Mouse (Mus musculus): Measurements from ENCODE around the gene Clint1.

Gene Clint1

DNA sequence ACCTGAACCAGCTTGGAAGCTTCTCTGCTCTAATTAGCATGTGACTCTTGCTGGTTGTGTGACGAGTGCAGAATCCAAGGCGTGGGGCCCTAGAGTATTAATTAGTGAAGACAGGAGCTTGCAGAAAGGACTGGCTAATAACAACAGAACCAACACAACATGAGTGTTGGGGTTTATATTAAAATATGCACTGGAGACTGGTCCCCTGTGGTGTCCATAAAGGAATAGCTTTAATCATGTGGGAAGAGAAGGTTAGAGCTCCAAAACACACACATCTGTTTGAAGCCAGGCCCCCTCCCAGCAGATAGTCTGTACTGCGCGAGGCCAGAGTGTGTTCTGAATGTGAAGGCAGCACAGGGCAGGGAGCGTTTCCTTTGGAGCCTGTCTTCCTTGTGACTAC, 34.7 kb downstream of the Clint1 start:
- no peak for DNase-seq

DNA sequence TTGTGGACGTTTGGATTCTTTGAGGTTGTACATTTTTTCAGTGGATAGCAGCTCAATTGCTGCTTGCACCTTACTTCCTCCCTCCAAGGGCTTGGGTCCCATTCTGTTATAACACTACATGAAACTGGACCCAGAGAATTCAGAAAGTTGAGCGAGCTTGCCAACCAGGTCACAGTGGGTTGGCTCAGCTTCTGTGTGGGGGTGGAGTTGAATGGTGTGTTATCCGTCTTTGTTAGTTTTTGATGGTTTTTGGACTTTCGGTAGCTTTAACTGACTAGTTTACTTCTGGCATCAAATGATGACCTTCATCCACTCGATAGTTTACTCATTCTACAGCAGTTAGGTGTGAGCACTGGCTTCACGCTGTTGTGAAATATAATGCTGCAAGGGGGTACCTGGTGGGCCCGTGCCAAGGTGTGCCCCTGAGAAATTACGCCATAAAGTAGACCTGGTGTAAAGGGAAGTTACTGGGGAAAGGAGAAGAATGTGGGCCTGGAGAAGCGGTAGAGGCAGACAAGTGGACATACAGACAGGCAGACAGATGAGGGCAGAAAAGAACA, 36.7 kb downstream of the Clint1 start:
- DNase-seq = no peak

DNA sequence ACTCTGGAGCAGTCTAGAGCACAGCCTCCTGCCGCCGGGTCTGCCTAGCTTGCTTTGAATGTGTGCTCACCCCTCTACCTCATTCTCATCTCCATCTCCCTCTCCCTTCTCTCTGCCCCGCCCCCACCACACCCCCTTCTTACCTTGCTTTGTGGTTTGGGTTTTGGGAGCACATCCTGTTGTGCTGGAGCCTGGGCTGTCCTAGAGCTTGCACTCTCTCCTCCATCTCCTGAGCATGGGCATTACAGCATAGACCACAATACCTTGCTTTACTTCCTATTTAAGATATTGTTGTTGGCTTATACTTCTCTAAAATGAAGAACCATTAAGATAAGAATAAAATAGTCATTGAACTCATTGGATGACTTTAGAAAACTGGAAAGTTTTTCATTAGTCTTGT, 38.1 kb downstream of the Clint1 start:
- peak in 1 of 2 experiments; percentile 18 for DNase-seq

DNA sequence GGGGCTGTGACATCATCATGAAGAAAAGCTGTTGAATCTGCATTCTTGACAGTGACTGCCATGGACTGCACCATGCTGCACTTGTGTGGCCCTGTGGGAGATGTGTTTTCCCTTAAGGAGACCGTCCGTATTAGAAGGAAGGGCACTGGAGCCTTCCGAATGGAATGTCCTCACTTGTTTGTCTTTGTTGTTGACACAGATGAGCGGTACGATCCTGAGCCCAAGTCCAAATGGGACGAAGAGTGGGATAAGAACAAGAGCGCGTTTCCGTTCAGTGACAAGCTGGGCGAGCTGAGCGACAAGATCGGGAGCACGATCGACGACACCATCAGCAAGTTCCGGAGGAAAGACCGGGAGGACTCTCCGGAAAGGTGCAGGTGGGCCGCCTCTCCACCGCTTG, 38.6 kb downstream of the Clint1 start:
- no peak for DNase-seq

DNA sequence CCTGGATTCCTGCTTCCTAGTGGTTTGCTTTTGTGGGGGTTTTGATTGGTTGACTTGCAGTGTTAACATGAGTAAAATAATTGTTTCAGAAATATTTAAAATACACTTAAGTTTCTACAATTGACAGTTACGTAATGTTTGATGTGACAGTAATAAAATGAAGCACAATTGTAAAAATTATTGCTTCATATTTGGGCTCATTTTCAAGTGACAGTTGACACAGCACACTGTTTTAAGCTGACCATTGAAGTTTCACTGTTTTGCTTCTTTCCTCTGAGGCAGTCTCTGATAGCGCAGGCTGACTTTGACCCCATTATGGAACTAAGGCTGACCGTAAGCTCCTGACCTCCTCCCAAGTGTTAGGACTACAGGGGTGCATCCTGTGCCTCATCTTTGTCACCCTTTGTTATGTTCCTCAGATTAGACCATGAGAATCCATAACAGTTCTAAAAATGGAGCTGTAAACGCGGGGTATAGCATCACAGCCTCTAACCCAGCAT, 41.1 kb downstream of the Clint1 start:
- no peak for DNase-seq

DNA sequence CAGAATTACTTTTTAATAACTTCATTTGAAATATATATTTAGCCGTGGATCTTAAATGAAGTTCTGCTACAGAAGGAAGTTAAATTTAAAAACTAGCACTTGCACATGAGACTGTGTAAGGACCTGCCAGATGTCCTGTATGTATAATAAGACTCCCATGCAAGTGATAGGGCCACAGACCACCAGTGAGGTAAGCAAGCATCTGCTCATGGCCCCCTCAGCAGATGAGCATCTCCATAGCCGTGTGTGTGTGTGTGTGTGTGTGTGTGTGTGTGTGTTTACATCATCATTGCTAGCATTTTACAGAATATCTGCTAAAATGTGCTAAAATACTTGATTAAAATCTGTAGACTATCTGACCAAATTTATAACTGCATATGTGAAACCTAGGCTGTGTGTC, 45.5 kb downstream of the Clint1 start:
- DNase-seq = no peak

DNA sequence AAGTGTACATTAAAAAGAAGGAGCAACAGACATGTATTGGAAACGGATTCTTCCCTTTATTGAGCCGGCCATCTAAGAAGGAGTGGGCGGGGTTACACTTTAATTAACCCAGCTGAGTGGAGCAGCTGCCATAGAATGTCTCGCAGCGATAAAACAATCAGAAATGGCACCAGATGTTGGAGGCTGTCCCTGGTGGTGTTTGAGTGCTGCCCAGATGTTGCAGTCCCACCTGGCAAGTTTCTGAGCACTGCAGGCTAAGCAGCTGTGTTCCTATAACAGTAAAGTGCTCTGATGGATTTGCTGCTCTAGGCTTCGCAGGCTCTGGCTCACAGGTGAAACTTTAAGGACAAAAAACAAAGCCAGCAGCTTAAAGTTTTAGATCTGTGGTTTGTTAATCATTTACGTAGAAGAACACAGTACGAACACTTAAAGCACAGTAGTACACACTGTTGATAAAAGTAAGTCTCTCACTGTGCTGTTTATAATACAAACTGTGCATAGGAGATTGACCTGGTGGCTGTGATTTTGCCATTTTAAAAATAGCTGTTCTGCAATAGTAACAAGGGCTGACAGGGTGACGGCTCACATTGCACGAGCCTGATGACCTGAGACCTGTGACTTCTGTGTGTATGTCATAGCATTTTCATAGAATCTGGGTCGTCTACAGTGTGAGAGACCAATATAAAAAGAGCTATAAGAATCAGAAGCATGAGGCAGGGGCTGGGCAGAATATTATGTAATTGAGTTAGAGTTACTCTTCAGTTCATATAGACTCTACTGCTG, 48.6 kb downstream of the Clint1 start:
- no peak for DNase-seq

DNA sequence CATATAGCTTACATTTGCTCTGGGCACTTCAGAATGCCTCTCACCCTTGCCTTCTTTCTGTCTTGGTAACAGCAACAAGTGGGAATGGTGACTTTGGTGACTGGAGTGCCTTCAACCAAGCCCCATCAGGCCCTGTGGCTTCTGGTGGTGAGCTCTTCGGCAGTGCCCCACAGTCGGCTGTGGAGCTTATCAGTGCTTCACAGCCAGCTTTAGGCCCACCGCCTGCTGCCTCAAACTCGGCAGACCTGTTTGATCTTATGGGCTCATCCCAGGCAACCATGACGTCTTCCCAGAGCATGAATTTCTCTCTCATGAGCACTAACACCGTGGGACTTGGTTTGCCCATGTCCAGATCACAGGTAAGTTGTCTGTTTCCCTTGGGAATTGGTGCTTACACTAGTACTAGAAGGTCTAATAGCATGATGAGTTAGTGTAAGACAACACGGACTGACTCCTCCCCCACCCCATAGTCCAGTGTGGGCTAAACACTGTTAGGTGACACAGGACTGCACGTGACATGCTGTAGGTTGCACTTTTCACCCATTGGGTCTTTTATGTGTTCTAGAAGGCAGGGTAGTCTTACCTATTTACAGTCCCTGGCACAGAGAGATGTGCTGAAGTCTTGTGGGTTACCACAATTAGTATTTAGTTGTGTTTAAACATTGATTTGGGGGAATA, 54.4 kb downstream of the Clint1 start:
- DNase-seq = no peak

DNA sequence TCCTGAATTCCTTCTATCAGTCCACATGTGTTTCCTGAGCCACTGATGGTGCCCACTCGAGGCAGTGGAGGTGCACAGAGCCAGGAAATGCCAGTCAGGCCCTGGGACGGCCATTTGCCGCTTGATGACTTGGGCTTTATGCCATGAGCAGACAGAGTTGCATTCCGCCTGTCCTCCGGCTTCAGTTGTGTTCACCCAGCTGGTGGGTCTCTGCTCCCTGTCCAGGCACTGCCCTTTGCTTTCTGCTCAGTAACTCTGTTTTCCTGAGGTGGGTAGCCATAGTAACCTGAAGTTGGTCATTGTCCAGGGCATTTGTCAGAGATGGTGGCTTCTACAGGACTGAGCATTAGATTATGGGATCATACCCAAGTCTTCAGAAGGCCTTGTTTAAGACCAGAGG, 55.5 kb downstream of the Clint1 start:
- DNase-seq = no peak

DNA sequence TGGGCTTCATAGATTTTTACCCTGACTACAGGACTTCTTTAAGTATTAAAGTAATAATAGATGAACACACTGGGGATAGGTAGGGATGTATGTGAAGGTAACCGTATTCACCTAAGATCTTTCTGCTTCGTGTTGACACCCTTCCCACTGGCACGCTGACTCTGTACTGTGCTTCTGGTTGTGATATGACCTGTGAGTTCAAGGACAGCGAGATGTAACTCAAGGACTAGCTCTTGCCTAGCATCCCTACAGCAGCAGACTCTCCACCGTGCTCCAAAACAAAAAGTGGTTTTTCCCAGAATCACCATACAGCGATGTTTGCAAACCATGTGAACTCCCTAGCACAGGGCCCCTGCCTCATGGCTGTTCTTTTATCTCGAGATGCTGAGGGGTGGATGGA, 56.2 kb downstream of the Clint1 start:
- no peak for DNase-seq

DNA sequence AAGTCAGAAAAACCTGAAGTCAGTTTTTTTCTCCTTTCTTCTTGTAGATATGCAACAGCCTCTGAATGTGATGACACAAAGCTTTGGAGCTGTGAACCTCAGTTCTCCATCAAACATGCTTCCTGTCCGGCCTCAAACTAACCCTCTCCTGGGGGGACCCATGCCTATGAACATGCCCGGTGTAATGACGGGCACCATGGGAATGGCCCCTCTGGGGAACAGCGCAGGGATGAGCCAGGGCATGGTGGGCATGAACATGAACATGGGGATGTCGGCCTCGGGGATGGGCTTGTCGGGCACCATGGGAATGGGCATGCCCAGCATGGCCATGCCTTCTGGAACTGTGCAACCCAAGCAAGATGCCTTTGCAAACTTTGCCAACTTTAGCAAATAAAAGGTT, 57.0 kb downstream of the Clint1 start:
- DNase-seq = no peak

DNA sequence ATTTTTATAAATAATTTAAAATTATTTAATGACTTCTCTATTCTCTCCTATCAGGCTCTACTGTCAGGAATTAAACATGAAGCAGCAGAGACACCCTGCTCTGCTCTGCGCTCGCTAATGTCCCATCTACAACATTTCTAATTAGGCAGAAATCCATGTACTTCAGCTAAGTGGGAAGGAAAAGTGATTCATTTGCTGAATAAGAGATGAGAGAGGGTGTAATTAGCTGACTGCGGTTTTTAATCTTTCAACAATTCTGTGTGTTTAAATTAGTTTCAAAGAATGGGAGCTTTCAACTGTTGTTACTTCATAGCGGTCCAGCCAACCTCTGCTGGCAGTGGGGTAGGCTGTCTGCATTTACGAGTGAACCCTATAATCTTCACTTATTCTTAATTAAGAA, 58.9 kb downstream of the Clint1 start:
- DNase-seq = no peak

DNA sequence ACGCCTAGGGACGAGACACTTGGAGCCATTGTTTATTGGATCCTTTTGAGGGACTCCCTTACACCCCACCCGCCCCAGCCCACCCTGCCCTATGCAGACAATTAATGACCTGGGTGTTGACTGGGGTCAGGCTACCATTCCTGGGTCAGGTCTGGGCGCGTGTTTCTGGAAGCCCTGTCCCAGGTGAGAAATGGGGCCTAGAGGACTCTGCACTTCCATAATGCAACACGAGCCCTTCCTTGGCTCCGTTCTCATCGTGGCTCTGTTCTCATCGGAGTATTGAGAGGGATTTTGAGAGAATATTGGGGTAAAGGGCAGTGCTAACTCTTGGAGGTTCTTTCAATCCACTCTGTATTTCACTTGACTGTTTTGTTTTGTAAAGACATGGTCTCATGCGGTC, 64.3 kb downstream of the Clint1 start:
- no peak for DNase-seq

DNA sequence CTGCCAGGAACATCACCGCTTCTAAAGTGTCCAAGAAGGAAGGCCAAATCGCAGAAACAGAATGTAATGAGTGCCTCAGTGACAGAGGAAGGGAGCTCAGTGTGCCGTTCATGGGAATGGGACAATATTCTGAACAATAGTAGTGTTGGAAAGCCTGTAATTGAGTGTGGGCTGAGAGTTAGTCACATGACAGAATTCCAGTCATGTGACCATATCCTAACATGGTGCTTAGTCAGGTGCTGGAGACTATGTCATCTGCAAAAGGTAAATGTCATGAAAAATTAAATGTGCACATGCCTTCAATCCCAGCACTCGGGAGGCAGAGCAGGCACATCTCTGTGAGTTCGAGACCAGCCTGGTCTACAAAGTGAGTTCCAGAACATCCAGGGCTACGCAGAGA, 66.2 kb downstream of the Clint1 start:
- no peak for DNase-seq

DNA sequence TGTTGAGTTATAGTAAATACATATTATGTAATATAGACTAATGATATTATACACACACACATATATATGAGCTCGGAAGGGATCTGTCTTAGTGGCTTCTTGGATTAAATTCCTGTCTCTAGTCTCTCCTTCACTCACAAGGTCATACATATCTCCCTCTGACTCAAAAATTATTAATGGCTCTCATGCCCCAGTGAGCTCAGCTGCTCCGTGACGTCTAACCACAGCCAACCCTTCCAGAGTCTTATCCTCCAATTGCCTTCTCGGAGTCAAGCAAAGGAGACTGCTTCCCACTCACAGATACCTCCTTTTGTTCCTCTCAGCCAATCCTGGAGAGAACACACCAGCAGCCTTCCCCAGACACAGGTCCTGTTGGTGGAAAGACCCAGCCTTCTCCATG, 67.0 kb downstream of the Clint1 start:
- no peak for DNase-seq

DNA sequence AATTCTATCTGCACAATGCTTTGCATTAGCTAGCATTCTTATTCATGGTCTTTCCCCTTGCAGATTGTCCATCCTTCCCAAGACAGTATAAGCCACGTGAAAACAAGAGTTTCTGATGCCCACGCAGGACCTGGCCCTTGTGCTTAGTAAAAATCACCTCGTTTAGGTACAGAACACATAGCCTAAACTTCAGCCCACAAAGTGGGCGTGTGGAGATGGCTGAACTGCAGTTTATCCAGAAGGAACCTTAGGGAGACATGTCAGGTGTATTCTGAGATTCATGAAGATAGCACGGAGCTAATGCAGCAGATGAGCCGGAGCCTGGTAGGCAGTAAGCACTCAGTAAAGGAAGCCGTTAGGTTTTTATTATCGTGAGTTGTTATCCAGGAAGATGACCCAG, 69.2 kb downstream of the Clint1 start:
- no peak for DNase-seq

DNA sequence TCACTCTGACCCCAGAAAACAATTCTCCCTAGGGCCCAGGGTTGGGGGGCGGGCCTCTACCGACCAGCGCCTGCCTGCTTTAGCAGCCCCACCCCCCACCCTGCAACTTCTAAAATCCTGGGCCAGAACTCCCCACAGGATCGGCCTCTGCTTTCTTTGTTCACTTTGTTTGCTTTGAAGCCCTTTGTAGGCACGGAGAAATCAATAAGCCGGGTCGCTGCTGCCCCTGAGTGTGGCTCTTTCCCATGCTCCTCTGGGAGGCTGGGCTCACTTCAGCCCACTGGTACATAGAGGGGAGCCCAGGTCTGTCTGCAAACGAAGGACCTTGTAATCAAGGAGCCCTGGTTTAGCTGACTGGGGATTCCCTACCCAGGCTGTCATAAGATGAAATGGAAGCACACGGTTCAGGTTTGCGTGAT, 69.6 kb downstream of the Clint1 start:
- no peak for DNase-seq

DNA sequence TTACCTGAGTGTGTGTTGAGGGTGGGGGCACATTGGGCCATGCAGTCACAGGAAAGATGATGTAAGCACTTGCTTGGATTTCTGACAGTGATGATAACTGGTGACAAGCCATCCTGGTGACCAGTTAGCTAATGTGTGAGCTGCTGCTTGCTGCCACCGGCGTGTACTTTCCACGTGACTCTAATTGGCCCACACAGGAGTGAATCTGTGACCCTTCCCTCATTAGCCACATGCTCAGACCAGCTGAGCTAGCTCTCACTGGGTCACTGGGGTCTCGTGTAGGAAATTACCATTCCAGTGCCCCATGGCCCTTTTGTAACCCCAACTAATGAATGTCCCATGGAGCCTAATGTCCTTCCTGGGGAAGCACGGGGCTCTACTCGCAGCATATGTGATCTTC, 73.6 kb downstream of the Clint1 start:
- DNase-seq = no peak

DNA sequence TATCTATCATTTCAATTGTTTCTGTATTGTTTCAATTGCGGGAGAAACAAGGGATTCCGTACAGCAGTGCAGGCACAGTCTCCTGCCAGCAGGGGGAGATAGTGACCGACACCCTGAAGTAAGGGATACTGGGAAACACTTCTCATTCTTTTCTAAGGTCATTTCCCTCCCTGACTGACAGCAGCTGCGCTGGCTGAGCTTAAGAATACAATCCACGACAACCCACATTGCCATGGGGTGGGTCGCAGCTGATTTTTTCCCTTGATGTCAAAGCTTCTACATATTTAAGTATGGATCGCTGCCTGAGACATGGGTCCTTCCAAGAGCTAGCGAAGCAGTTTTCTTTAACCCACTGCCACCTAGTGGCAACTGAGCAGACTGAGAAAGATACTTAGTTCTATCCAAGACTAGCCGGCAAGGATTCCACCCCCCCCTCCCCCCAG, 74.8 kb downstream of the Clint1 start:
- peak; percentile 67 to 71 for DNase-seq

DNA sequence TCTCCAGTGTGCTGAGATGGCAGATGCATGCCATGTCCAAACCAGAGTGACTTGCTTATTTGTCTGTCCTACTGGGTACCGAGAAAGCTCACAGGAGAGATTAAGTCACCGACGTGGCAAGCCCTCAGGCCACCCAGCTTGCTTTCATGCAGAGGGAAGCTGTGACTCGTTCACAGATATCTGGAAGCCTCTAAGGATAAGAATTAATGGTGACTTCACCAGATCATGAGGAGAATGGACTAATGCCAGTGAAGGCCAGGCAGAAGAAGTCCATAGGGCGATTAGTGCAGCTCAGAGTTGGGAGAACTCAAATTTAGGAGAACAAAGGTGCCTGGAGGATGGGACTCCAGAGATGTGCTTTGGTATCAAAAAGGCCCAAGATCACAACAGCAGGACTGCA, 75.6 kb downstream of the Clint1 start:
- no peak for DNase-seq

DNA sequence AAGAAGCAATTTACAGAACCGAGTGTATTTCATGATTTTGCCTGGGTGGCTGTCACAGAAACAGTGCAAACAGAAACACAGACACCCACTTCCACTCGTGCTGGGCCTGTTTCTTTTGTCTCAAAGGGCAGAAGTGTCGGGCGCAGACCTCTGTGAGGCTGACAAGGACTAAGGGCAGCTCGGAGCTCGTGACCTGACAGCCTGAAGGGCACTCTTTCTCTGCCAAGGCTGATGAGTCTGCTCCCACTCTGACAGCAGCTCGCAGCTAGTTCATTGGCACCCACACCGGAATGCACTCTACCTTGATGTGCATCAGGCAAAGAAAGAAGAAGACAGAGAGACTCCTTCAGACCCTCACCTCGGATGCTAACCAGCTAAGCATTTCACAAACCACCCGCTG, 77.7 kb downstream of the Clint1 start:
- no peak for DNase-seq

DNA sequence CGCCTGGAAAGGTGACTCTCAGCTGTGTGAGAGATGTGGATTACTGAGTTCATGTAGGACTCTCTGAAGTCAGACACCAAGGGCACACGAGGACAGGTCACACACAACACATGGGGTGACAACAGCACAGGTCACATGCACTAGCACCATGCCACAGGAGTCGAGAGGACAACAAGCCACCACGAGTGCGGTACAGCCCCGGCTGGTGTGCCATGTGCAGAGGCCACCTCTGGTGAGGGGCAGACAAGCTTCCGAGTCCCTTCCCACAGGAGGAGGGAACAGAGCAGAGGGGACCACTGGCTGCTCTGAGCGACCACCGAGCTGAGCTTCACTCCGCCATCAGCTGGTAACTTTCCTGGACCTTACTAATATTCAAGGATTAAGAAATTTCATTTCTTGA, 80.9 kb downstream of the Clint1 start:
- DNase-seq = no peak

DNA sequence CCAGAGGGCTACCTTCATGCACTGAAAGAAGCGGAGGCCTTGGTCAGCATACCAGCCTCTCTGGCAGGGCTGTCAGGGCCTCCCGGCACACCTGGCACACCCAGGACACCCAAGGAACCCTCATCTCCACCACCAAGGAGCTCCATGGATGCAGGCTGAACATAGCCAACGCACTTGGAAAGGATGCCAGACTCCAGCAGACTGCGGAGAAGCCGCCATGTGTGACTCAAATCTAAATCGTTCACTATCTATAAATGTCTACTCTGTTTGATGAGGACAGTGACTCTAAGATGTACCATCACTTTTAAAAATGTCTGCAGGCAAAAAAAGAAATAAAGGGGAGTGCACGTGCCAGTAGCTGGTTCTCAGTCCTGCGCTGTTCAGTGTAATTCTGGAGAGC, 85.6 kb downstream of the Clint1 start:
- no peak for DNase-seq

DNA sequence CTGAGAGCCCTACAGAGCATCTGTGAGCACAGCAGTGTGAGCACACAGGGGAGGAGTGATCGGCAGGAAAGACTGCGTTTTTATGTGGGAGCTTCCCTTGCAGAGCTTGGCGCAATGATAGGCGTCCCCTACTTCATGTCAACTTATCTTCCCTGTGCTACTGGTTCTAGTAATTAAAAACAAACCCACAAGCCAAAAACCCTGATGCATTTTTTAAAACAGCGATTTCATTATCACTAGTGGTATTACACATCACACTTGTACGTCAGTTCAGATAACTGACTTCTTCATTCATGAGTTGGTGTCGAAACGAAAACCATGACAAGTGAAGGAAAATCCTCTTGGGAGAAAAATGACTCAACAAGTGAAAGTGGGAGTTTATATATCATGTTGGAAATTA, 87.1 kb downstream of the Clint1 start:
- DNase-seq = no peak

Data from thymus, postnatal 36 days (tissue).